Mouse (Mus musculus) forebrain, embryonic 15.5 days (tissue): Measurements from ENCODE around the gene Cdiptos. TPM values are rescaled to one million over a fixed set of nuclear protein-coding genes. Genes with fewer than 3 reads are reported as not detected.

Source experiments
- ATAC-seq: fragments of 200-750 bp; cut with Nextera tagmentation; replicated peaks from 2 replicates; pipeline ENCODE4 v1.8.0; 2017; ENCODE audit warnings: mild to moderate bottlenecking, moderate TSS enrichment, moderate library complexity
- H3K27ac ChIP-seq: fragments of 300-500 bp; sonication (generic); replicated peaks from 2 replicates; pipeline ENCODE4 v1.5.1; 2015; ENCODE audit warnings: mild to moderate bottlenecking, inconsistent platforms
- H3K27me3 ChIP-seq: fragments of 300-500 bp; sonication (generic); 2 replicates; pipeline ENCODE4 v1.6.1; 2015; ENCODE audit warnings: inconsistent platforms
- H3K36me3 ChIP-seq: fragments of 300-500 bp; sonication (generic); 2 replicates; pipeline ENCODE4 v1.6.1; 2015; ENCODE audit warnings: mild to moderate bottlenecking, inconsistent platforms
- H3K4me1 ChIP-seq: fragments of 300-500 bp; sonication (generic); 2 replicates; pipeline ENCODE4 v1.6.1; 2015; ENCODE audit warnings: inconsistent platforms
- H3K4me2 ChIP-seq: fragments of 300-500 bp; sonication (generic); replicated peaks from 2 replicates; pipeline ENCODE4 v1.6.1; 2015; ENCODE audit warnings: mild to moderate bottlenecking, inconsistent platforms
- H3K4me3 ChIP-seq: fragments of 300-500 bp; sonication (generic); 2 replicates; pipeline ENCODE4 v1.5.1; 2015; ENCODE audit warnings: mild to moderate bottlenecking, inconsistent platforms
- H3K9ac ChIP-seq: fragments of 300-500 bp; sonication (generic); replicated peaks from 2 replicates; pipeline ENCODE4 v1.6.1; 2015; ENCODE audit warnings: mild to moderate bottlenecking, inconsistent platforms
- H3K9me3 ChIP-seq: fragments of 300-500 bp; sonication (generic); 2 replicates; pipeline ENCODE4 v1.6.1; 2016; ENCODE audit warnings: inconsistent platforms
- WGBS: fragments of 180-500 bp; shearing (Covaris S2); methylation state at CpG from one replicate; pipeline ENCODE4 v1.1.7; 2015; ENCODE audit warnings: mixed read lengths; 5-methylcytosine and 5-hydroxymethylcytosine counted together
- polyA plus RNA-seq: library from polyadenylated mRNA; unstranded; fragments of >200 nt; fragmentation: Nextera tagmentation; extraction: Ambion mirVana; gene quantifications from 2 replicates; pipeline ENCODE4 v1.2.1, GENCODE M21; 2015

Gene Cdiptos
- polyA plus RNA-seq: 0.56 and 0.88 TPM in 2 replicates

- H3K27ac ChIP-seq: peak within 1 kb of the TSS; percentile 99
- H3K4me3 ChIP-seq: peak within 1 kb of the TSS; percentile 85
- WGBS: under 1% methylated on average over 55 of the region's 55 CpGs
- peaks cover 20% of the 10 kb centered on the region for H3K4me1 ChIP-seq
- no peaks in the 10 kb centered on the region for H3K9me3 ChIP-seq
- no peaks in the 10 kb centered on the region for H3K27me3 ChIP-seq
- peak within 1 kb of the TSS; percentile 75 for H3K4me2 ChIP-seq
- H3K36me3 ChIP-seq: peaks cover 38% of the 10 kb centered on the region
- ATAC-seq: peak; percentile 96
- H3K9ac ChIP-seq: peak within 1 kb of the TSS; percentile 94
These were observed at the start of gene Cdiptos for GRCm38 (mm10) chr7:126975950-126976866. Gene Cdiptos (minus strand): TSS chr7:126976098.

DNA sequence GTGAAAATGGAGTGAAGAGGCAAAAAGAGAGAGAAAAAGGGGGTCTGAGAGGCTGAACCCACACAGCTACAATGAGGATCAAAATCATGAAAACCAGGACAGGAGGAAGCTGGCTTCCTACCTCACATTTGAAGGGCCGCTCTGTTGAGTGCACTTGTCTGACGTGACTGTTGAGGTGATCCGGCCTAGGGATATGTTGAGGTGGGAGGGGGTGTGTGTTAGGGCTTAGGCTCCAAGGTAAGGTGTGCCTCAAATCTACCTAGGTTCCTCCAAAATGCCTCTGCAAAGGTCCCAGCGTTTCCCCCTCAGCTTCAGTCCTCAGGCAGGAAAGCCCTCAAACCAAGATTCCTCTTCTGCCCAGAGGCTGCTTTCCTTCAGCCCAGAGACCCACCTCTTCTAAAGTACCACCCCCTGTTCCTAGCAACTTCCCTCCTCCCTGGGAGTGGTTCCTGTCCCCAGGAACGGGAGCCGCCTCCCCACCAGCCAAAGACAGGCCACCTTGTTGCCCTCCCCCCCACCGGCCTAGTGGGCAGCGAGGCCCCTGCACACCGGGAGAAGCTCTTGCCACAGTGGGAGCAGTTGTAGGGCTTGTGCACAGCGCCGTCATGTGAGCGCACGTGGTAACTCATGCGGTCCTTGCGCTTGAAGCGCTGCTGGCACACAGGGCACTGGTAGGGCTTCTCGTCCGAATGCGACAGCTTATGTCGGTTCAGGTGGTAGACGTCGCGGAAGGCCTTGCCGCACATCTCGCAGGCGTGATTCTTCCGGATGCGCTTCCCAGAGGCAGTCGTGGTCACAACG lies 49.1 kb upstream of the Cdiptos start:
- peak overlapping the region; percentile 99 for H3K27ac ChIP-seq
- H3K4me3 ChIP-seq: peak overlapping the region; percentile 96
- peak; percentile 55 for ATAC-seq
- H3K27me3 ChIP-seq: no peaks in the 10 kb centered on the region
- H3K9me3 ChIP-seq: no peaks in the 10 kb centered on the region
- WGBS: under 1% methylated on average over 30 of the region's 30 CpGs
- peak overlapping the region; percentile 91 for H3K9ac ChIP-seq
- peaks cover 25% of the 10 kb centered on the region for H3K36me3 ChIP-seq
- H3K4me1 ChIP-seq: peaks cover 61% of the 10 kb centered on the region
- peak overlapping the region; percentile 97 for H3K4me2 ChIP-seq

DNA sequence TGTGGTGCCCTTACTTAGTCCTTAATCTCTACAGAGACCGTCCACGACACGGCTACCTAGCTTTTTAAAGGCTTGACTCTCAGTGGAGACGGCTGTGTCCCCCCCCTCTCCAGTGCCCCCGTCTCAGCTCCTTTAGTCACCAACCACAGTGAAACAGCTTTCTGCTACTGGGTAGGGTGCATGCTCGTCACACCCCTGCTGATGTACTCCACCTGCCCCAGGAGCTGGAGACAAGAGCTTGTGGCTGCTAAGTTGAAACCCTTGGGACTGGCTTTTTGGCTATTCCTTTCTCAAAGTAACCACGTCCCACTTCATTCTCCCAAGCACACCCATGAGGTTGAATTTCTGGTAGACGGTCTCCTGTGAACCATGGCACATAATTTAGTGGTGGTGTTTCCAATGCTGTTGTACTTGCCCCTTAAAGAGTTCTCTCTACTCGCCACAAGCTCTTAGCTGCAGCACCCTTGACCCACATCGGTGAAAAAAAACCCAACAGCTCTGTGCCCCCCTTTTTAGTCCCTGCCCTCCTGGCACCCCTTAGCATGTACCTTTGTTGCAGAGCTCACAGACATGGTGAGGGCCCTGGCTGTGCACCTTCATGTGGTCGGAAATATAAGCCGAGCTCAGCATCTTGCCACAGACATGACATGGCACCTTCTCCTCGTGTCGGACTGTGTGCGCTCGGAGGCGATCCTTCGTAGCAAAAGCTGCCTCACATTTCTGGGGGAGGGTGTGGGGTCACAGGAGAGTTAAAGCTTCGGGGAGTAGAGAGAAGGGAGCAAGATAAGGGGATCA lies 48.2 kb upstream of the Cdiptos start:
- Histone ChIP-seq H3K9me3 (no peaks in the 10 kb centered on the region), H3K9ac (peak overlapping the region; percentile 91), H3K4me2 (peak overlapping the region; percentile 97), H3K27me3 (no peaks in the 10 kb centered on the region), H3K36me3 (peaks cover 25% of the 10 kb centered on the region), H3K4me1 (peaks cover 69% of the 10 kb centered on the region), H3K27ac (peak overlapping the region; percentile 99), H3K4me3 (peak overlapping the region; percentile 96)
- 13% methylated on average over 19 of the region's 19 CpGs for WGBS
- no peak for ATAC-seq

- peak overlapping the region; percentile 97 for H3K4me2 ChIP-seq
- peak overlapping the region; percentile 99; the same call in 1 of the 2 replicates for H3K27ac ChIP-seq
- no peaks in the 10 kb centered on the region for H3K9me3 ChIP-seq
- no peaks in the 10 kb centered on the region for H3K27me3 ChIP-seq
- ATAC-seq: no peak
- H3K9ac ChIP-seq: peak overlapping the region; percentile 91
- peak overlapping the region; percentile 96 for H3K4me3 ChIP-seq
- peaks cover 75% of the 10 kb centered on the region for H3K4me1 ChIP-seq
- WGBS: 73% methylated on average over 13 of the region's 13 CpGs
- peaks cover 25% of the 10 kb centered on the region for H3K36me3 ChIP-seq
These were observed 47.4 kb upstream of the Cdiptos start for GRCm38 (mm10) chr7:127023272-127023691.

GRCm38 (mm10) chr7:127022528-127023271 lies 46.8 kb upstream of the Cdiptos start:
- no peak for ATAC-seq
- peaks cover 25% of the 10 kb centered on the region for H3K36me3 ChIP-seq
- H3K4me1 ChIP-seq: peaks cover 75% of the 10 kb centered on the region
- no peaks in the 10 kb centered on the region for H3K27me3 ChIP-seq
- no peaks in the 10 kb centered on the region for H3K9me3 ChIP-seq
- H3K27ac ChIP-seq: peak overlapping the region; percentile 99
- peak overlapping the region; percentile 96 for H3K4me3 ChIP-seq
- H3K4me2 ChIP-seq: peak overlapping the region; percentile 97
- 70% methylated on average over 7 of the region's 7 CpGs for WGBS
- H3K9ac ChIP-seq: peak overlapping the region; percentile 91

GRCm38 (mm10) chr7:127021563-127022527 lies 45.9 kb upstream of the Cdiptos start:
- peaks cover 78% of the 10 kb centered on the region for H3K4me1 ChIP-seq
- no peaks in the 10 kb centered on the region for H3K27me3 ChIP-seq
- H3K9ac ChIP-seq: peak overlapping the region; percentile 86
- H3K36me3 ChIP-seq: peaks cover 25% of the 10 kb centered on the region
- peak overlapping the region; percentile 96 for H3K4me3 ChIP-seq
- no peak for ATAC-seq
- H3K4me2 ChIP-seq: peak overlapping the region; percentile 87
- no peaks in the 10 kb centered on the region for H3K9me3 ChIP-seq
- peak overlapping the region; percentile 90 for H3K27ac ChIP-seq
- WGBS: 42% methylated on average over 5 of the region's 5 CpGs

GRCm38 (mm10) chr7:127020901-127021562 lies 45.1 kb upstream of the Cdiptos start, which contains the start of the genes Gm42742 and Prrt2:
Gene Gm42742 (minus strand): TSS chr7:127021097.
Gene Prrt2 (minus strand): TSS chr7:127021211.
- ATAC-seq: peak; percentile 9
- Histone ChIP-seq H3K4me1 (peaks cover 81% of the 10 kb centered on the region), H3K36me3 (peaks cover 25% of the 10 kb centered on the region), H3K27ac (peak within 1 kb of the TSS; percentile 90), H3K4me3 (peak within 1 kb of the TSS; percentile 59), H3K9me3 (no peaks in the 10 kb centered on the region), H3K4me2 (peak within 1 kb of the TSS; percentile 87), H3K9ac (peak within 1 kb of the TSS; percentile 86), H3K27me3 (no peaks in the 10 kb centered on the region)
- WGBS: 2% methylated on average over 34 of the region's 37 CpGs

DNA sequence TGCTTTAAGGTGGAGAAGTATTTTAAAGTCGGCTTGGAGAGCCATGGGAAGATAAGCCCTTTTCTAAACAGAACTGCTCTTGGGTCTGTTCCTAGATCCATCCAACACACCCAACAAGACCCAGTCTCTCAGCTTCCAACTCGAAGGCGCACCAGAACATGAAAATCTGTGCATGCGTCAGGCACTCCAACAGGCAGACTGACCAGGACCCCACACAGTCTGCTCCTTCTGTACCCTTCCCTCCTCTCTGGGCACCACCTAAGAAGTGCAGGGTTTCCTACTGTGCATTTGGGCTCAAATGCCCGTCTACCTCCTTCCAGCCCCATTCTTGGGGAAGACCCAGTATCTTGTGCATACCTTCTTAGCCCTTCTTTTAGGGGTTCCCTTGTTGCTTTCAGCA lies 44.6 kb upstream of the Cdiptos start:
- H3K9ac ChIP-seq: peak overlapping the region; percentile 86
- no peaks in the 10 kb centered on the region for H3K27me3 ChIP-seq
- H3K4me2 ChIP-seq: peak overlapping the region; percentile 87
- H3K36me3 ChIP-seq: peaks cover 29% of the 10 kb centered on the region
- no peaks in the 10 kb centered on the region for H3K9me3 ChIP-seq
- WGBS: 22% methylated on average over 5 of the region's 5 CpGs
- no peak for ATAC-seq
- peaks cover 86% of the 10 kb centered on the region for H3K4me1 ChIP-seq
- H3K27ac ChIP-seq: peak overlapping the region; percentile 90
- H3K4me3 ChIP-seq: peak overlapping the region; percentile 59

- no peak for ATAC-seq
- peaks cover 34% of the 10 kb centered on the region for H3K36me3 ChIP-seq
- H3K4me2 ChIP-seq: peak overlapping the region; percentile 87
- 50% methylated on average over 3 of the region's 3 CpGs for WGBS
- H3K27ac ChIP-seq: peak overlapping the region; percentile 90
- peak overlapping the region; percentile 59 for H3K4me3 ChIP-seq
- no peaks in the 10 kb centered on the region for H3K27me3 ChIP-seq
- H3K4me1 ChIP-seq: peaks cover 90% of the 10 kb centered on the region
- H3K9ac ChIP-seq: peak overlapping the region; percentile 86
- no peaks in the 10 kb centered on the region for H3K9me3 ChIP-seq
These were observed 44.1 kb upstream of the Cdiptos start for GRCm38 (mm10) chr7:127020031-127020430.
